Mouse (Mus musculus): ENCODE results near the gene Gm21440.
"Not testable (repeated sequence)": the region's sequence is repeated elsewhere in the genome, so short reads cannot be mapped to it uniquely, and the experiment has no call there.

The Gm21440 gene

DNA sequence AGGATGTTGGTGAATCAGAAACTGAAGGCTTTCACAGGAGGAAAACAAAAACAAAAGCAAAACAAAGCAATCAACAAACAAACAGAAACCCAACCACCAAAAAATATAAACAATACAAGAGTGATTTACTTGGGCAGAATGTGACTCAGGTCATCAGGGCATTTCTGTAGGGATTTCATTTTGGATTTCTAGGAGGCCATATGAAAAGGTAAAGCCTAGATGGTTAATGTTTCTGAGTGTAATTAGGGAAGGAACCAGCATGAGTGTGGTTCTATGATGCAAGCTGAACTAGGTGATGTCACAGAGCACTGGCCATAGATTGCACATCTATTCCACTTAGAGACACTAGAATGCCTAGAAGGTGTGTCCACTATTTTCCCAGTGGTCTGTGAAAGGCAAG lies at the start of gene Gm21440, which contains the start of gene Gm21454:
Gm21440 (plus strand) TSS at position 301 of the 400 bp plus-strand sequence.
Gm21454 (plus strand) TSS at position 352 of the 400 bp plus-strand sequence.
- not testable (repeated sequence) for DNase-seq (ENCODE audit: low read depth, low spot score); H3K36me3 ChIP-seq (ENCODE audit: control insufficient read depth, insufficient read depth, low read length, poor library complexity, severe bottlenecking); H3K27me3 ChIP-seq (ENCODE audit: control insufficient read depth, insufficient read depth, low read length, poor library complexity, severe bottlenecking)

DNA sequence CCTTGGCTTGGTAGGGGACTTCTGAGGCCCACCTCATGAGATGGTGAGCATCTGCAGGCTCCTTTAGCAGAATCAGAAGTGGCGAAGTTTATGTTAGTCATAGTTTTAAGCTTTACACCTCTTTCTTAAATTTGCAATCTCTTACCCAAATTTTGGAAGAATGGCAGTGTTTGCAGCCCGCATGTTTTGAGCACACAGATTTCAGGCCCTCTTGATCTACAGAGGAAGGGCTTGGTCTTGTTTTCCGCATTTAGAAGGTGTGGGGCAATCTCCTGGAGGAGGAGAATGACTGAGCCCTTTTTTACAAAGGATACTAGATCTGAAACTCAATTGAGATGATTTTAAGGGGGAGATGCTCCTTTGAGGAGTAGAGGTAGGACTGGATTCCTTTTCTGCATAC lies 28.4 kb upstream of the Gm21440 start, which contains the start of gene Gm21828:
Gm21828 (minus strand) TSS at position 101 of the 400 bp plus-strand sequence.
- not testable (repeated sequence) for H3K27me3 ChIP-seq (ENCODE audit: control insufficient read depth, insufficient read depth, low read length, poor library complexity, severe bottlenecking); DNase-seq (ENCODE audit: low read depth, low spot score); H3K36me3 ChIP-seq (ENCODE audit: control insufficient read depth, insufficient read depth, low read length, poor library complexity, severe bottlenecking)
